Mouse (Mus musculus) cerebellum, adult (tissue): ENCODE measurements at regions not wholly inside any gene's neighbourhood (a gene's known extent, or its start where the extent isn't known, plus 50 kb on each side); places are given as distances from the start of the nearest gene placed in this dataset.

ENCODE experiments used
- ATAC-seq: cut with Nextera tagmentation; 2 replicates; pipeline ENCODE4 v1.9.2; 2017; ENCODE audit warnings: mild to moderate bottlenecking, moderate library complexity, mixed read lengths; ENCODE audit not compliant: insufficient number of reproducible peaks, low FRiP score, low TSS enrichment

GRCm38 (mm10) chr19:6684921-6685320 lies 142.1 kb upstream of the Slc22a12 start:
- ATAC-seq, result no peak

GRCm38 (mm10) chr19:6679392-6680307 lies 136.8 kb upstream of the Slc22a12 start:
- ATAC-seq, result no peak

- no peak for ATAC-seq
Observed at GRCm38 (mm10) chr19:6677511-6677910, 134.7 kb upstream of the Slc22a12 start.

GRCm38 (mm10) chr19:6675586-6675985 lies 132.8 kb upstream of the Slc22a12 start:
- ATAC-seq, result no peak

- ATAC-seq, result no peak
Observed at GRCm38 (mm10) chr19:6671696-6672095, 128.9 kb upstream of the Slc22a12 start.

GRCm38 (mm10) chr19:6669881-6670280 lies 127.0 kb upstream of the Slc22a12 start:
- ATAC-seq, result no peak

GRCm38 (mm10) chr19:6668545-6668944 lies 125.7 kb upstream of the Slc22a12 start:
- ATAC-seq, result no peak

GRCm38 (mm10) chr19:6666187-6666722 lies 123.4 kb upstream of the Slc22a12 start:
- no peak for ATAC-seq

- no peak for ATAC-seq
Observed at GRCm38 (mm10) chr19:6665264-6666054, 122.6 kb upstream of the Slc22a12 start.

- no peak for ATAC-seq
Observed at GRCm38 (mm10) chr19:6664311-6664952, 121.6 kb upstream of the Slc22a12 start.

GRCm38 (mm10) chr19:6663391-6663790 lies 120.6 kb upstream of the Slc22a12 start:
- ATAC-seq, result peak; percentile 72; the same call in 1 of the 2 replicates

- no peak for ATAC-seq
Observed at GRCm38 (mm10) chr19:6662346-6662939, 119.6 kb upstream of the Slc22a12 start.

- ATAC-seq, result no peak
Observed at GRCm38 (mm10) chr19:6661508-6661871, 118.7 kb upstream of the Slc22a12 start.

- ATAC-seq, result no peak
Observed at GRCm38 (mm10) chr19:6660723-6661507, 118.1 kb upstream of the Slc22a12 start.

GRCm38 (mm10) chr19:6660157-6660556 lies 117.3 kb upstream of the Slc22a12 start:
- no peak for ATAC-seq

GRCm38 (mm10) chr19:6654550-6654949 lies 111.7 kb upstream of the Slc22a12 start:
- no peak for ATAC-seq

- no peak for ATAC-seq
Observed at GRCm38 (mm10) chr19:6652775-6653174, 109.9 kb upstream of the Slc22a12 start.

- no peak for ATAC-seq
Observed at GRCm38 (mm10) chr19:6651192-6651591, 108.4 kb upstream of the Slc22a12 start.

- ATAC-seq, result no peak
Observed at GRCm38 (mm10) chr19:6649885-6650284, 107.1 kb upstream of the Slc22a12 start.
